Mouse (Mus musculus) MEL (cell line): ENCODE data around the gene Gm20388. TPM values are rescaled to one million over a fixed set of nuclear protein-coding genes. Genes with fewer than 3 reads are reported as not detected.

Experiments
- DNase-seq: peaks from one replicate; pipeline ENCODE4 v3.0.0; 2011; ENCODE audit warnings: low read depth, low spot score
- H3K27ac ChIP-seq: 2 replicates; pipeline ENCODE4 v1.5.1; 2012; ENCODE audit warnings: low read depth, mild to moderate bottlenecking, control low read depth, low read length, moderate library complexity; ENCODE audit not compliant: control insufficient read depth
- H3K27me3 ChIP-seq, 2 experiments: fragments of 150-350 bp in 1 of 2; sonication (generic) in 1 of 2; 2 replicates each; pipeline ENCODE4 v1.6.1; 2012; ENCODE audit warnings: low read length in 2 of 2, mild to moderate bottlenecking in 2 of 2, improper control_type of control experiment in 1 of 2, moderate library complexity in 1 of 2; ENCODE audit not compliant: insufficient read depth in 2 of 2, control insufficient read depth in 1 of 2
- H3K36me3 ChIP-seq, 2 experiments: 2 replicates each; pipeline ENCODE4 v1.6.1; 2012 to 2014; ENCODE audit warnings: low read length in 2 of 2, improper control_type of control experiment in 1 of 2, inconsistent platforms in 1 of 2, mild to moderate bottlenecking in 1 of 2; ENCODE audit not compliant: insufficient read depth in 2 of 2, control insufficient read depth in 1 of 2
- H3K4me1 ChIP-seq, 2 experiments: fragments of 150-350 bp in 1 of 2; sonication (generic) in 1 of 2; 2 replicates each; pipeline ENCODE4 v1.6.1; 2012; ENCODE audit warnings: low read length in 2 of 2, improper control_type of control experiment in 1 of 2, mild to moderate bottlenecking in 1 of 2; ENCODE audit not compliant: insufficient read depth in 2 of 2, control insufficient read depth in 1 of 2
- H3K4me3 ChIP-seq, 2 experiments: fragments of 150-350 bp in 1 of 2; sonication (generic) in 1 of 2; 2 replicates each; pipeline ENCODE4 v1.5.1; 2012; ENCODE audit warnings: low read depth in 2 of 2, low read length in 2 of 2, mild to moderate bottlenecking in 2 of 2, moderate library complexity in 2 of 2, control low read depth in 1 of 2, improper control_type of control experiment in 1 of 2; ENCODE audit not compliant: control insufficient read depth in 1 of 2, insufficient read depth in 1 of 2
- H3K79me2 ChIP-seq: 2 replicates; pipeline ENCODE4 v1.6.1; 2012; ENCODE audit warnings: mild to moderate bottlenecking, low read length, moderate library complexity; ENCODE audit not compliant: control insufficient read depth, poor library complexity, insufficient read depth
- H3K9ac ChIP-seq: 2 replicates; pipeline ENCODE4 v1.6.1; 2012; ENCODE audit warnings: low read depth, mild to moderate bottlenecking, control low read depth, low read length, moderate library complexity; ENCODE audit not compliant: control insufficient read depth, poor library complexity, severe bottlenecking
- H3K9me3 ChIP-seq: fragments of 150-350 bp; sonication (generic); replicated peaks from 2 replicates; pipeline ENCODE4 v1.6.1; 2012; ENCODE audit warnings: mild to moderate bottlenecking, low read length, improper control_type of control experiment, moderate library complexity; ENCODE audit not compliant: insufficient read depth
- CHD1 ChIP-seq: IDR thresholded peaks from 2 replicates; pipeline ENCODE4 v1.6.1; 2012; ENCODE audit warnings: low read depth, mild to moderate bottlenecking, inconsistent platforms, low read length, improper control_type of control experiment
- E2F4 ChIP-seq: IDR thresholded peaks from 2 replicates; pipeline ENCODE4 v1.6.1; 2011; ENCODE audit warnings: low read depth, low read length, improper control_type of control experiment, borderline replicate concordance
- ELF1 ChIP-seq: IDR thresholded peaks from 2 replicates; pipeline ENCODE4 v1.6.1; 2014; ENCODE audit warnings: low read depth, mild to moderate bottlenecking, inconsistent platforms, low read length, improper control_type of control experiment, moderate library complexity
- EP300 ChIP-seq, 2 experiments: IDR thresholded peaks; 2 replicates each; pipeline ENCODE4 v1.6.1; 2011; ENCODE audit warnings: improper control_type of control experiment in 2 of 2, low read length in 2 of 2, low read depth in 1 of 2, mild to moderate bottlenecking in 1 of 2
- GABPA ChIP-seq: IDR thresholded peaks from 2 replicates; pipeline ENCODE4 v1.6.1; 2012; ENCODE audit warnings: low read depth, mild to moderate bottlenecking, inconsistent platforms, low read length, improper control_type of control experiment, moderate library complexity
- GATA1 ChIP-seq: IDR thresholded peaks from 2 replicates; pipeline ENCODE4 v1.6.1; 2011; ENCODE audit warnings: low read depth, low read length, improper control_type of control experiment
- HCFC1 ChIP-seq: IDR thresholded peaks from 2 replicates; pipeline ENCODE4 v1.6.1; 2012; ENCODE audit warnings: low read depth, mild to moderate bottlenecking, inconsistent platforms, low read length, improper control_type of control experiment, moderate library complexity
- JUND ChIP-seq: IDR thresholded peaks from 2 replicates; pipeline ENCODE4 v1.6.1; 2011; ENCODE audit warnings: low read depth, mild to moderate bottlenecking, improper control_type of control experiment, low read length
- KAT2A ChIP-seq: conservative IDR thresholded peaks from 2 replicates; pipeline ENCODE4 v1.6.1; 2012; ENCODE audit warnings: low read depth, low read length, improper control_type of control experiment, inconsistent platforms
- MAFK ChIP-seq: IDR thresholded peaks from 2 replicates; pipeline ENCODE4 v1.6.1; 2011; ENCODE audit warnings: low read depth, mild to moderate bottlenecking, low read length, improper control_type of control experiment, borderline replicate concordance
- MAX ChIP-seq: IDR thresholded peaks from 2 replicates; pipeline ENCODE4 v1.6.1; 2011; ENCODE audit warnings: low read length, improper control_type of control experiment
- MAZ ChIP-seq: IDR thresholded peaks from 2 replicates; pipeline ENCODE4 v1.6.1; 2012; ENCODE audit warnings: low read depth, mild to moderate bottlenecking, inconsistent platforms, low read length, improper control_type of control experiment
- MXI1 ChIP-seq: IDR thresholded peaks from 2 replicates; pipeline ENCODE4 v1.6.1; 2011; ENCODE audit warnings: mild to moderate bottlenecking, low read depth, low read length, improper control_type of control experiment
- MYB ChIP-seq: IDR thresholded peaks from 2 replicates; pipeline ENCODE4 v1.6.1; 2011; ENCODE audit warnings: mild to moderate bottlenecking, low read depth, low read length, improper control_type of control experiment
- NELFE ChIP-seq: IDR thresholded peaks from 2 replicates; pipeline ENCODE4 v1.6.1; 2011; ENCODE audit warnings: low read depth, low read length, improper control_type of control experiment
- NRF1 ChIP-seq: IDR thresholded peaks from 2 replicates; pipeline ENCODE4 v1.6.1; 2014; ENCODE audit warnings: low read depth, mild to moderate bottlenecking, inconsistent platforms, low read length, improper control_type of control experiment, moderate library complexity; ENCODE audit not compliant: poor library complexity, insufficient read depth, severe bottlenecking
- POLR2A ChIP-seq, 2 experiments: IDR thresholded peaks; 2 replicates each; pipeline ENCODE4 v1.6.1; 2011 to 2012; ENCODE audit warnings: low read length in 2 of 2, mild to moderate bottlenecking in 2 of 2, control low read depth in 1 of 2, improper control_type of control experiment in 1 of 2, low read depth in 1 of 2, moderate library complexity in 1 of 2; ENCODE audit not compliant: control insufficient read depth in 1 of 2, insufficient read depth in 1 of 2, poor library complexity in 1 of 2
- POLR2AphosphoS2 ChIP-seq: IDR thresholded peaks from 2 replicates; pipeline ENCODE4 v1.6.1; 2011; ENCODE audit warnings: low read length, improper control_type of control experiment
- POLR2AphosphoS5 ChIP-seq: IDR thresholded peaks from 2 replicates; pipeline ENCODE4 v1.6.1; 2012; ENCODE audit warnings: low read depth, borderline replicate concordance, mild to moderate bottlenecking, inconsistent platforms, low read length, moderate library complexity, mixed read lengths
- RAD21 ChIP-seq: IDR thresholded peaks from 2 replicates; pipeline ENCODE4 v1.6.1; 2011; ENCODE audit warnings: mild to moderate bottlenecking, low read depth, low read length, improper control_type of control experiment
- RCOR1 ChIP-seq: IDR thresholded peaks from 2 replicates; pipeline ENCODE4 v1.6.1; 2012; ENCODE audit warnings: low read depth, mild to moderate bottlenecking, inconsistent platforms, low read length, improper control_type of control experiment
- SIN3A ChIP-seq: IDR thresholded peaks from 2 replicates; pipeline ENCODE4 v1.6.1; 2012; ENCODE audit warnings: low read length, improper control_type of control experiment, inconsistent platforms
- SMC3 ChIP-seq: IDR thresholded peaks from 2 replicates; pipeline ENCODE4 v1.6.1; 2011; ENCODE audit warnings: low read depth, low read length, improper control_type of control experiment
- TBP ChIP-seq: IDR thresholded peaks from 2 replicates; pipeline ENCODE4 v1.8.0; 2011; ENCODE audit warnings: low read depth, low read length, improper control_type of control experiment
- TCF12 ChIP-seq: IDR thresholded peaks from 2 replicates; pipeline ENCODE4 v1.6.1; 2014; ENCODE audit warnings: low read depth, mild to moderate bottlenecking, inconsistent platforms, low read length, improper control_type of control experiment, moderate library complexity
- UBTF ChIP-seq: IDR thresholded peaks from 2 replicates; pipeline ENCODE4 v1.6.1; 2012; ENCODE audit warnings: low read depth, mild to moderate bottlenecking, inconsistent platforms, low read length, improper control_type of control experiment, moderate library complexity, borderline replicate concordance; ENCODE audit not compliant: insufficient read depth
- USF1 ChIP-seq: IDR thresholded peaks from 2 replicates; pipeline ENCODE4 v1.6.1; 2014; ENCODE audit warnings: low read depth, mild to moderate bottlenecking, inconsistent platforms, low read length, improper control_type of control experiment, moderate library complexity
- USF2 ChIP-seq, 2 experiments: IDR thresholded peaks; 2 replicates each; pipeline ENCODE4 v1.6.1; 2011 to 2012; ENCODE audit warnings: improper control_type of control experiment in 2 of 2, low read length in 2 of 2, borderline replicate concordance in 1 of 2, inconsistent platforms in 1 of 2, low read depth in 1 of 2, mild to moderate bottlenecking in 1 of 2; ENCODE audit not compliant: insufficient read depth in 1 of 2
- ZC3H11A ChIP-seq: IDR thresholded peaks from 2 replicates; pipeline ENCODE4 v1.6.1; 2012; ENCODE audit warnings: low read depth, mild to moderate bottlenecking, inconsistent platforms, low read length, improper control_type of control experiment
- ZKSCAN1 ChIP-seq: IDR thresholded peaks from 2 replicates; pipeline ENCODE4 v1.6.1; 2012; ENCODE audit warnings: low read depth, mild to moderate bottlenecking, inconsistent platforms, low read length, improper control_type of control experiment, moderate library complexity
- ZMIZ1 ChIP-seq: IDR thresholded peaks from 2 replicates; pipeline ENCODE4 v1.6.1; 2012; ENCODE audit warnings: low read depth, mild to moderate bottlenecking, inconsistent platforms, low read length, improper control_type of control experiment, moderate library complexity
- polyA plus RNA-seq, 2 experiments: library from polyadenylated mRNA; stranded (reverse) in 1 of 2; unstranded in 1 of 2; fragments of >175 nt in 1 of 2; fragments of >200 nt in 1 of 2; gene quantifications; 2 replicates each; pipeline versions ENCODE4 v1.2.1 to v1.2.4; 2012; ENCODE audit warnings: low replicate concordance in 2 of 2, low read depth in 1 of 2; ENCODE audit not compliant: insufficient read length in 2 of 2, insufficient read depth in 1 of 2, missing spikeins in 1 of 2
- total RNA-seq: library from RNA; depleted of rRNA; stranded (reverse); fragments of 300-350 nt; gene quantifications from 2 replicates; pipeline ENCODE4 v1.2.3, GENCODE M21; 2012

The Gm20388 gene
- total and polyA plus RNA-seq, 3 experiments: 11.1 to 17.8 TPM; not detected in 1

- peaks cover 5 to 8% of the 10 kb centered on the region in 2 experiments for H3K4me1 ChIP-seq
- H3K36me3 ChIP-seq: 0 out of 4 replicates have a peak, but pooled peaks cover 0 to 2% of the 10 kb centered on the region in 2 experiments
- no peaks in the 10 kb centered on the region for H3K9me3 ChIP-seq
- H3K79me2 ChIP-seq: no peaks in the 10 kb centered on the region
- no peak overlapping the region for H3K9ac ChIP-seq
- no peak overlapping the region for H3K4me3 ChIP-seq
- no peak for DNase-seq
- TF ChIP-seq UBTF: no peak
- TF ChIP-seq ZC3H11A: no peak
- TF ChIP-seq POLR2AphosphoS5: no peak
- no peak for TF ChIP-seq POLR2A (IDR thresholded peaks at IDR 0.05; ENCODE audit: control insufficient read depth in 1 of 2, insufficient read depth in 1 of 2, low read depth in 1 of 2, low read length in 2 of 2, poor library complexity in 1 of 2)
- no peak for TF ChIP-seq GABPA
- TF ChIP-seq RAD21: no peak
- TF ChIP-seq POLR2AphosphoS2: no peak
- no peak for TF ChIP-seq USF1
- no peak for TF ChIP-seq SMC3
- TF ChIP-seq CHD1: no peak
- TF ChIP-seq ELF1: no peak
- TF ChIP-seq RCOR1: no peak
- no peak for TF ChIP-seq KAT2A
- TF ChIP-seq MXI1: no peak
- no peak for TF ChIP-seq SIN3A
- no peak for TF ChIP-seq USF2 (IDR thresholded peaks at IDR 0.05; ENCODE audit: borderline replicate concordance in 1 of 2, insufficient read depth in 1 of 2, low read depth in 1 of 2, low read length in 2 of 2)
- no peak for TF ChIP-seq EP300 (IDR thresholded peaks at IDR 0.05; ENCODE audit: low read depth in 1 of 2, low read length in 2 of 2)
- peaks cover 0 to 2% of the 10 kb centered on the region in 2 experiments; a peak in 2 of 4 replicates for H3K27me3 ChIP-seq
- H3K27ac ChIP-seq: no peak overlapping the region
Observed at GRCm38 (mm10) chr8:121926266-121926665, 2015.6 kb downstream of the Gm20388 start.

GRCm38 (mm10) chr8:121927316-121927715 lies 2016.7 kb downstream of the Gm20388 start:
- H3K4me3 ChIP-seq: no peak overlapping the region
- no peak overlapping the region for H3K27ac ChIP-seq
- peaks cover 0 to 6% of the 10 kb centered on the region in 2 experiments; a peak in 2 of 4 replicates for H3K36me3 ChIP-seq
- H3K79me2 ChIP-seq: no peaks in the 10 kb centered on the region
- no peaks in the 10 kb centered on the region for H3K27me3 ChIP-seq
- DNase-seq: peak; percentile 86
- no peaks in the 10 kb centered on the region for H3K9me3 ChIP-seq
- H3K4me1 ChIP-seq: peaks cover 5 to 8% of the 10 kb centered on the region in 2 experiments
- no peak overlapping the region for H3K9ac ChIP-seq
- TF ChIP-seq MXI1: peak; percentile 63; the same call in 1 of the 2 replicates
- TF ChIP-seq MAZ: no peak
- peak; percentile 37; the same call in 1 of the 2 replicates for TF ChIP-seq ELF1
- TF ChIP-seq POLR2AphosphoS2: no peak
- TF ChIP-seq EP300 (IDR thresholded peaks at IDR 0.05; ENCODE audit: low read depth in 1 of 2, low read length in 2 of 2): no peak
- no peak for TF ChIP-seq ZKSCAN1
- peak; percentile 17; the same call in 1 of the 2 replicates for TF ChIP-seq TCF12
- TF ChIP-seq USF1: peak; percentile 70; the same call in 1 of the 2 replicates
- TF ChIP-seq GATA1: no peak
- no peak for TF ChIP-seq UBTF
- TF ChIP-seq ZMIZ1: no peak
- no peak for TF ChIP-seq E2F4
- TF ChIP-seq ZC3H11A: peak; percentile 38
- no peak for TF ChIP-seq MAFK
- TF ChIP-seq NRF1: no peak
- TF ChIP-seq POLR2AphosphoS5: no peak
- TF ChIP-seq MYB: no peak
- TF ChIP-seq HCFC1: 0 out of 2 replicates have a peak, but pooled peaks have one; percentile 18
- no peak for TF ChIP-seq JUND
- no peak for TF ChIP-seq TBP
- TF ChIP-seq MAX: peak; percentile 78
- TF ChIP-seq SIN3A: peak; percentile 33; the same call in 1 of the 2 replicates
- no peak for TF ChIP-seq NELFE
